Mouse (Mus musculus) embryo, embryonic 11 days (tissue): ENCODE measurements around the gene Gsto1.
A peak's percentile ranks its signal among the peaks of the same experiment; 100 is the strongest.

ENCODE experiments used
- DNase-seq: peaks from one replicate; pipeline ENCODE4 v3.0.0-alpha.2; 2015

Gene Gsto1

DNA sequence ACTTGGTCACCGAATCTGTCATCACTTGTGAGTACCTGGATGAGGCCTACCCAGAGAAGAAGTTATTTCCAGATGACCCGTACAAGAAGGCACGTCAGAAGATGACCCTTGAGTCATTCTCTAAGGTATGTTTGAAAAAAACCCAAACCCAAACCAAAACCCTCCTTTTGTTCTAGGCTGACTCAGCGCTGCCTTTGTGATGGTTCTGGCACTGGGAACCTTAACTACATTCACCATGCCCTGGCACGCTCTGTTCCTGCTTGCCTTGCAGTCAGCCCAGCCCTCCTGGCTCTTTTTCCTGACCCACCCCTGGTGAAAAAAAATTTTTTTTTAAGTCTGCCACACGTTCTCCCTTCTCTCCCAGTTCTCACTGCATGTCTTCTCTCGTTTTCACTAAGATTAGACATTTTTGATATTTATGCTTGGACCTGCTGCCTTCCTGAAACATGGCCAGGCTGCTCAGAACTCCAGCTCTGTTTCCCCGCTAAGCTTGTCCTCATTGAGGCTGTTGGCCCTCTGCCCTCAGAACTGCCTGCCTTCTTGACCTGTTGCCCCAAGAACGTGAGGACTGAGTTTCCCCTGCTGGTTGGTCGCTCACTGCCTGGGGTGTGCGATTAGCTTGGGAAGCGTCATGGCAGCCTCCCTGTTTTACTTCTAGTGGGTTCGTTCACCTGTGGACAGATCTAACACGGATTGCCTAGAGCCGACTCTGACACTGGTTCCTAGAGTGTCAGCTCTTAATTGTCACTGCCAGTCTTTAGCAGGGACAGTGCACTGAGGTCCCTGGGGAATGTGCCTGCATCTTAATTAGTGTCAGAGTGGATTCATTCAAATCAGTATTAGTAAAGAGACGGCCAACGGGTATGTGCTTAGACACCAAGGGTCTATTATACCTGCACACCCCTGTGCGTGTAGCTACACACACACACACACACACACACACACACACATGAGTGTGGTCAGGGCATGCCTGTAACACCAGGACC lies 3.5 kb downstream of the Gsto1 start:
- DNase-seq: no peak

DNA sequence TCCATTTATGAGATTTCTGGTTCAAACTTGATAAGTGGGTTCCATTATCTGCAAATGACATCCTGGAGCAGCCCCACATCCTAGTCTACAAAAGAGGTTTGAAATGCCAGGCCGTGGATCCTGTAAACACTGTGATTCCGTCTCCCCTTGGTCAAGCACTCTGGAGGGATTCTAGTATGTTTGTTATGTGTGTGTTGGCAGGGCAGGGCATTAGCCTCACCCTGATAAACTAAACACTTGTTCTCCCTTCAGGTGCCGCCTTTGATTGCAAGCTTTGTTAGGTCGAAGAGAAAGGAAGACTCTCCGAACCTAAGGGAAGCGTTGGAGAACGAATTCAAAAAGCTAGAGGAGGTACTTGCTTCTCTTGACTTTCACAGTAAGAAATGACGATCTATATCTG lies 4.4 kb downstream of the Gsto1 start:
- DNase-seq: no peak

DNA sequence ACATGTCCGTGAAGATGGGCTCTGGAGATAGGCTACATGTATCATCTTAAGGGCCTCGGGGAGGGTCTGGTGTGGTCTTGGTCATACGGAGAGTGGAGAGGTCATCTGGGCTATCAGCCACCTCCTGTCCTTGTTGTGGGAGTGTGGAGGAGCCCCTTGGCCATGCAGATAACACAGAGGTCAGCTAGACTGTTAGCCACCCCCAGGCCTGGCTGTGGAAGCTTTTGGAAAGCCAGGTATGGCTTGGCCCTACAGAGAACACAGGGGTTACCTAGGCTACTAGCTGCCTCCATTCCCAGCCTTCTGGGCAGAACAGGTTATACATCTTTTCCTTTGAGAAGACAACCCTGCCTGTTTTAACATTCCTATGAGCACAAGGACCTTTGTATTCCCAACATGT lies 7.8 kb downstream of the Gsto1 start:
- DNase-seq: no peak

DNA sequence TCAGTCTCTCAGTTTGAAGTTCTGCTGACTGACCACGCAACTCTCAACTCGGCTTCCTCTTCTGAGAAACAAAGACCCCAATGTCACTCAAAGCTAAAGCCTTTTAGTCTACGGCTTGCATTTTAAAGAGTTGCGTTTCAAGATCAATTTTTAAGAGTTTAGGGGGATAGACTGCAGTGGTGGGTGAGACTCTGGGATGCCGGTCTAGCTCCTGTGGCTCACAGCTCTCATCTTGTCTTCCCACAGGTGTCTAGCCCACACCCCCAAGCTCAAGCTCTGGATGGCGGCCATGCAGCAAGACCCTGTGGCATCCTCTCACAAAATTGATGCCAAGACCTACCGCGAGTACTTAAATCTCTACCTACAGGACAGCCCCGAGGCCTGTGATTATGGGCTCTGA lies 9.3 kb downstream of the Gsto1 start:
- DNase-seq: no peak

GRCm38 (mm10) chr19:47864721-47865120 lies 10.0 kb downstream of the Gsto1 start:
- no peak for DNase-seq

DNA sequence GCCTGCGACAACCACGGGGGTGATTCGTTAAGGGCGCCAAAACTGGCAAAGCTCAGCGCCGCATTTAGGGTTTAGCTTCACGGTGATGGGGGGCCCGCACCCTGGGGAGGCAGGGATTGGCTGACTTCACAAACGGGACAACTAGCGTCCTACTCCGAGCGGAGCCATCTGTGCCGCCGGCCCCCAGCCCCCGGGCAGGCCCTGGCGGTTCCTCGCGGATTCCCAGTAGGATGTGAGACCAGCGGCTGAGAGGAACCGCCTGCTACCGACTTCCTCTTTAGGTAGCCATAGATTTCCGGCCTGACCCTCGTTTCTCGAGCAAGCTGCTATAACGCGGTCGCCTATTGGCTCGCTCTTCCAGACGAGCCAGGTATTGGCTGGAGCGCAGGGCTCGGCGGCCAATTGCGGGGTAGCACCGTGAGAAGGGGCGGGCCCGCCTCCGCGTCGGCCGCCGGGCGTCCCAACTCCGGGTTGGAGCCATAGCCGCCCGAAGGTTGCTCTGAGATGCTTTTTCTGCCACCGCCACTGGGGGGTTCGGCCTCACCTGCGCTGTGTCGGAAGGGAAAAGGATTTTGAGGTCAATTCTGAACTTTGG lies 10.7 kb downstream of the Gsto1 start, which contains the start of gene Gsto2:
TSS of gene Gsto2 (plus strand) at position 182 of the 595 bp plus-strand sequence.
- DNase-seq: peak; percentile 98

GRCm38 (mm10) chr19:47867628-47868175 lies 12.9 kb downstream of the Gsto1 start:
- DNase-seq: no peak

GRCm38 (mm10) chr19:47868951-47869350 lies 14.2 kb downstream of the Gsto1 start:
- DNase-seq: no peak

DNA sequence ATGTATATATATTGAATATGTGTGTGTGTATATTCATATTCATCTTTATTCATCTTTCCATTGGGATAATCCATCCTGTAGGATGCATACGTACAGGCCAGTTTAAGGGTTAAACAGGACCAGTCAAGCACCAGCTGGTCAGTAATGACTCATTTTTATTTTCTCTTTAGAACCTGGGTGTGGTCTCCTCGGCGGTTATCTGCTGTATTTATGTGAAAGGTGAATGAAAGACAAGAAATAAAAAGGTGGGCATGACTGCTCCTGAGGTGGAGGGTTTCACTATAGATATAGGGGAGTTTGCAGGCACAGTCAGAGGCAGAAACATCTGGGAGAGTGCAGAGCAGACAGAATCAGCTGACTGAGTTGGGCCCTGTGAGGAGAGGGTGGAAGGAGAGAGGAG lies 14.7 kb downstream of the Gsto1 start:
- DNase-seq: no peak

- DNase-seq: no peak
Observed at GRCm38 (mm10) chr19:47870102-47870666, 15.4 kb downstream of the Gsto1 start.

GRCm38 (mm10) chr19:47871515-47871914 lies 16.7 kb downstream of the Gsto1 start:
- peak; percentile 48 for DNase-seq

DNA sequence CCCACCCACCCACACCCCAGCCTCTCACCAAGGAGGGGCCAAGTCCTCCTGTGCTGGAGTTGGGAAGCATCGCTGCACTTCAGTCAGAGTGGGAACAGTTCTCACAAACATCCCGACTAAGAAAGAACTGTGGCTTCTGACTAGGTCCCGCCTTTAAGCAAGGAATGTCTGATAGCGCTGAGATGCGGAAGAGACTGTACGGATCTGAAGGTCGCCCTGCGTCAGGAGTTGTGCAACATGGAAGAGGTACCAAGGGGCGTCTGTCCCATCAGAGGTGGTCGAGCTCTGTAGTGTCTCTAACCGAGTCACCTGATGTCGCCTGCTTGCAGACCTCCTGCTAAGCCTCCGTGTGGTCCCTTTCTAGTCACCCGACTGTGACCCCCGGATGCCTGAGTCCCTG lies 21.5 kb downstream of the Gsto1 start:
- no peak for DNase-seq

- DNase-seq: no peak
Observed at GRCm38 (mm10) chr19:47881538-47881937, 26.8 kb downstream of the Gsto1 start.

- peak; percentile 88 for DNase-seq
Observed at GRCm38 (mm10) chr19:47882151-47882881, 27.5 kb downstream of the Gsto1 start.

- no peak for DNase-seq
Observed at GRCm38 (mm10) chr19:47882882-47883254, 28.1 kb downstream of the Gsto1 start.

GRCm38 (mm10) chr19:47884296-47885085 lies 29.7 kb downstream of the Gsto1 start:
- no peak for DNase-seq

DNA sequence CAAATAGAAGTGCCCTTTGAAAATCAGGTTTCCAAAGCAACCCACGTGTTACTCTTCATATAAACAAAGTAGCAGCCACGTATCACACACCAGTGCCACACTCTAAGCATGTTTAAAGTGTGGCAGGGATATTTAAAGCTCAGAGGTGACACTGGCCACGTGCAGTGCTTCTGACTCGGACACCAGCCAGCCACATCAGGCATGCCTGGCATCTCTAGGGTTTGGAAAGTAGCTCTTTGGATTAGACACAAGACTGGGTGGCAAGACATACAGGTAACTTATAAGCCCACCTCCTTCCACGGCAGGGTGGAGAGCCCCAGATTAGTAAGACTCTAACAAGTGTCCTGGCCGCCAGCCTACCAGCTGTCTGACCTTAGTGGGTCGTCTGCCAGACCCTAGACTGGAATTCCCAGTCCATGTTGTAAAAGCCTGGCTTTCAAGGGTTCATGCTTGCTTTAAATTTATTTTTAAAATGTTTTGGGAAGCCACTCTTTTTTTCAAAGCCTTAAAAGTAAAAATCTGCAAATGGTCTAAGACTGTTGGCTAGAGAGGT lies 30.5 kb downstream of the Gsto1 start:
- no peak for DNase-seq

- no peak for DNase-seq
Observed at GRCm38 (mm10) chr19:47885886-47886285, 31.1 kb downstream of the Gsto1 start.

DNA sequence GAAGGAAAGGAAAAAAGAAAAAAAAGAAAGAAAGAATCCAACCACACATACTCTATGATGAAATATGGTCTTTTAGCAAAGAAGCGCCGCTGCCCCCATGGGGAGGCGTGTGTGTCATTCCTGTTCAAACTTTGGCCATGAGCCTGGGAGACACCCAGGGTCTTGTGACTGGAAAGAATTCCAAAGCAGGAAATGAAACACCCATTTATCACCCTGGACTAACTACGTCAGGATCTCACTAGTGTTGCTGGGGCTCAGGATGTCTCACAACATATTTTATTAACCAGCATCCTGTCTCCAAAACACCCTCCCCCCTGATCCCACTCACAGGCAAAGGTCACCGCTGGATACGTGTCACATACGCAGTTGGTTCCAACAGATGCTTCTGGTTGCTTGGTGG lies 31.8 kb downstream of the Gsto1 start:
- no peak for DNase-seq

GRCm38 (mm10) chr19:47887417-47887816 lies 32.6 kb downstream of the Gsto1 start:
- DNase-seq: no peak

DNA sequence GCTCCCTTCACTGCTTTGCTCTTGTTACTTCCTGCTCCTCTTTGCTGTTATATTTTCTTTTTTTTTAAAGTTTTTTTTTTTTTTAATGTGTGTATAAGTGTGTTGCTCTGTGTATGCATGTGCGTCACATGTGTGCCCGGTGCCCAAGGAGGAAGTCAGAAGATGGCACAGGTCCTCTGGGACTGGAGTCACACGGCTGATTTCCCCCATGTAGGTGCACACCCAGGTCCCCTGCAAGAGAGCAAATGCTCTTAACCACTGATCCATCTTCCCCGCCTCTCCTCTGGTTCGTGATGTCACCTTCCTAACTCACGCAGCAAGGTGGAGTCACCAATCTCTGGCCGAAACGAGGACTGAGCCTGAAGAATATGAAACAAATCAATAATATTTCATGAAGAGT lies 33.3 kb downstream of the Gsto1 start:
- no peak for DNase-seq
